9 mouse cellular contexts compared by ENCODE assay signal in genomic region chr4:140581341-140581729, GRCm38 (mm10).
DNase-seq lines count a peak whose midpoint lies in the region; ATAC-seq and TF ChIP-seq lines count a peak whose summit lies in the region.
"Had no signal": no experiment of that assay in that cellular context is flagged by ENCODE, and none has a peak within 500 bp of the region (broad histone marks: within the 10 kb centered on the region; RNA-seq: fewer than 3 reads in every experiment).

No protein-coding gene starts in this region.

- no peaks in the 10 kb centered on the region for H3K27me3 ChIP-seq in heart, embryonic 15.5 days
- H3K27me3 ChIP-seq in lung, postnatal 0 days (replicated peaks; ENCODE audit: insufficient read depth, low read length), result no peaks in the 10 kb centered on the region
- H3K27me3 ChIP-seq in neural tube, embryonic 15.5 days (replicated peaks), result no peaks in the 10 kb centered on the region
- H3K27me3 ChIP-seq: embryonic facial prominence, embryonic 12.5 days; intestine, embryonic 15.5 days had no signal

- peaks cover 28% of the 10 kb centered on the region for H3K36me3 ChIP-seq in heart, embryonic 15.5 days
- H3K36me3 ChIP-seq in lung, postnatal 0 days (ENCODE audit: insufficient read depth, low read length), result peaks cover 3% of the 10 kb centered on the region; the same call in 1 of the 2 replicates
- H3K36me3 ChIP-seq in neural tube, embryonic 15.5 days, result peaks cover 76% of the 10 kb centered on the region

- no peak for TF ChIP-seq CTCF in lung, postnatal 0 days (IDR thresholded peaks at IDR 0.05)

- H3K4me3 ChIP-seq in heart, embryonic 15.5 days, result peak overlapping the region; percentile 43
- H3K4me3 ChIP-seq in lung, postnatal 0 days (ENCODE audit: low read depth, low read length), result peak overlapping the region; percentile 14; the same call in 1 of the 2 replicates
- peak overlapping the region; percentile 51 for H3K4me3 ChIP-seq in brown adipose tissue, adult 24 weeks (ENCODE audit: insufficient read depth, low read depth, low read length)
- H3K4me3 ChIP-seq in neural tube, embryonic 15.5 days (replicated peaks), result no peak overlapping the region
- H3K4me3 ChIP-seq: embryonic facial prominence, embryonic 12.5 days; intestine, embryonic 15.5 days had no signal

- no peak for ATAC-seq in heart, embryonic 15.5 days (replicated peaks; ENCODE audit: insufficient number of reproducible peaks, insufficient read depth, low FRiP score, low read depth)
- 0 out of 2 replicates have a peak, but pooled peaks have one; percentile 2 for ATAC-seq in lung, postnatal 0 days
- no peak for ATAC-seq in neural tube, embryonic 15.5 days (ENCODE audit: low FRiP score)
- ATAC-seq: intestine, embryonic 15.5 days had no signal

- H3K27ac ChIP-seq in heart, embryonic 15.5 days, result peak overlapping the region; percentile 80
- H3K27ac ChIP-seq in lung, postnatal 0 days (ENCODE audit: low read length), result 0 out of 2 replicates have a peak overlapping the region, but pooled peaks have one; percentile 32
- H3K27ac ChIP-seq in brown adipose tissue, adult 24 weeks (replicated peaks; ENCODE audit: low read depth, low read length), result peak overlapping the region; percentile 75
- H3K27ac ChIP-seq in neural tube, embryonic 15.5 days (replicated peaks), result 0 out of 2 replicates have a peak overlapping the region, but pooled peaks have one; percentile 15
- H3K27ac ChIP-seq: embryonic facial prominence, embryonic 12.5 days; intestine, embryonic 15.5 days had no signal

- no peak for DNase-seq in heart, adult 18-20 months
- no peak for DNase-seq in lung, postnatal 0 days (ENCODE audit: low spot score)
- DNase-seq in lung, postnatal 14 days, result no peak
- DNase-seq in adrenal gland, postnatal 36 days, result no peak

- peak overlapping the region; percentile 55 for H3K4me2 ChIP-seq in heart, embryonic 15.5 days
- peak overlapping the region; percentile 8; the same call in 1 of the 2 replicates for H3K4me2 ChIP-seq in lung, postnatal 0 days (replicated peaks; ENCODE audit: low read depth, low read length)
- no peak overlapping the region for H3K4me2 ChIP-seq in neural tube, embryonic 15.5 days
- H3K4me2 ChIP-seq: embryonic facial prominence, embryonic 12.5 days; intestine, embryonic 15.5 days had no signal

- H3K9me3 ChIP-seq in heart, embryonic 15.5 days (replicated peaks), result no peaks in the 10 kb centered on the region
- no peaks in the 10 kb centered on the region for H3K9me3 ChIP-seq in lung, postnatal 0 days (ENCODE audit: low read length)
- H3K9me3 ChIP-seq in neural tube, embryonic 15.5 days (replicated peaks), result no peaks in the 10 kb centered on the region
- H3K9me3 ChIP-seq: embryonic facial prominence, embryonic 12.5 days; intestine, embryonic 15.5 days had no signal

- H3K9ac ChIP-seq in heart, embryonic 15.5 days, result peak overlapping the region; percentile 14; the same call in 1 of the 2 replicates
- H3K9ac ChIP-seq in lung, postnatal 0 days (replicated peaks; ENCODE audit: low read depth), result no peak overlapping the region
- no peak overlapping the region for H3K9ac ChIP-seq in neural tube, embryonic 15.5 days (replicated peaks)
- H3K9ac ChIP-seq: embryonic facial prominence, embryonic 12.5 days; intestine, embryonic 15.5 days had no signal

- peaks cover 25% of the 10 kb centered on the region for H3K4me1 ChIP-seq in heart, embryonic 15.5 days (replicated peaks)
- H3K4me1 ChIP-seq in lung, postnatal 0 days (ENCODE audit: insufficient read depth, low read depth, low read length), result no peaks in the 10 kb centered on the region
- peaks cover 3% of the 10 kb centered on the region; the same call in 1 of the 2 replicates for H3K4me1 ChIP-seq in brown adipose tissue, adult 24 weeks (ENCODE audit: control insufficient read depth, insufficient read depth, insufficient read length, low read length)
- 0 out of 2 replicates have a peak, but pooled peaks cover 10% of the 10 kb centered on the region for H3K4me1 ChIP-seq in neural tube, embryonic 15.5 days
- H3K4me1 ChIP-seq: embryonic facial prominence, embryonic 12.5 days had no signal

- WGBS in heart, embryonic 15.5 days, result 54% methylated on average over 16 of the region's 16 CpGs
- WGBS in lung, postnatal 0 days, result 75% methylated on average over 16 of the region's 16 CpGs
- 84% methylated on average over 16 of the region's 16 CpGs for WGBS in neural tube, embryonic 15.5 days

- no peak for TF ChIP-seq EP300 in lung, postnatal 0 days (IDR thresholded peaks at IDR 0.05)

Comparison
In these comparisons a context has a peak if more than half of its experiments do, and no peak if none do; other contexts are left out.
1. H3K27ac ChIP-seq: peak in every context shown above with its lines; median percentile 80 in heart, embryonic 15.5 days; 75 in brown adipose tissue, adult 24 weeks; 32 in lung, postnatal 0 days; 15 in neural tube, embryonic 15.5 days.